Mouse (Mus musculus) kidney, postnatal 0 days (tissue): ENCODE results near the gene Cep128. TPM values are rescaled to one million over a fixed set of nuclear protein-coding genes. Genes with fewer than 3 reads are reported as not detected.

Source experiments
- ATAC-seq: fragments of 200-750 bp; cut with Nextera tagmentation; replicated peaks from 2 replicates; pipeline ENCODE4 v1.8.0; 2017; ENCODE audit warnings: low read depth, moderate number of reproducible peaks, moderate TSS enrichment, moderate library complexity; ENCODE audit not compliant: low FRiP score
- DNase-seq: peaks from one replicate; pipeline ENCODE4 v3.0.0-alpha.2; 2016; ENCODE audit warnings: low spot score
- H3K27ac ChIP-seq: fragments of 300-500 bp; sonication (generic); 2 replicates; pipeline ENCODE4 v1.5.1; 2014; ENCODE audit warnings: mild to moderate bottlenecking
- H3K27me3 ChIP-seq: fragments of 300-500 bp; sonication (generic); 2 replicates; pipeline ENCODE4 v1.6.1; 2014; ENCODE audit warnings: low read length, mixed read lengths; ENCODE audit not compliant: insufficient read depth
- H3K36me3 ChIP-seq: fragments of 300-500 bp; sonication (generic); 2 replicates; pipeline ENCODE4 v1.6.1; 2014; ENCODE audit warnings: low read length, mixed read lengths; ENCODE audit not compliant: insufficient read depth
- H3K4me1 ChIP-seq: fragments of 300-500 bp; sonication (generic); replicated peaks from 2 replicates; pipeline ENCODE4 v1.6.1; 2014; ENCODE audit warnings: antibody characterized with exemption, low read length, mixed read lengths; ENCODE audit not compliant: insufficient read depth
- H3K4me2 ChIP-seq: fragments of 300-500 bp; sonication (generic); 2 replicates; pipeline ENCODE4 v1.6.1; 2014; ENCODE audit warnings: mild to moderate bottlenecking, low read length, moderate library complexity, mixed read lengths
- H3K4me3 ChIP-seq: fragments of 300-500 bp; sonication (generic); replicated peaks from 2 replicates; pipeline ENCODE4 v1.5.1; 2014; ENCODE audit warnings: low read depth, low read length
- H3K9ac ChIP-seq: fragments of 300-500 bp; sonication (generic); 2 replicates; pipeline ENCODE4 v1.6.1; 2014; ENCODE audit warnings: low read depth, low read length
- H3K9me3 ChIP-seq: fragments of 300-500 bp; sonication (generic); replicated peaks from 2 replicates; pipeline ENCODE4 v1.6.1; 2016; ENCODE audit warnings: low read length, inconsistent platforms, mixed read lengths
- CTCF ChIP-seq: IDR thresholded peaks from 2 replicates; pipeline ENCODE4 v1.5.1; 2016; ENCODE audit warnings: antibody characterized with exemption, low read depth, mild to moderate bottlenecking, moderate library complexity
- WGBS: fragments of 180-500 bp; shearing (Covaris S2); extraction: QIAGEN DNeasy Blood & Tissue Kit; methylation state at CpG from one replicate; pipeline ENCODE4 v1.1.7; 2014; 5-methylcytosine and 5-hydroxymethylcytosine counted together
- polyA plus RNA-seq: library from polyadenylated mRNA; unstranded; fragments of >200 nt; fragmentation: Nextera tagmentation; extraction: Ambion mirVana; gene quantifications from 2 replicates; pipeline ENCODE4 v1.2.1, GENCODE M21; 2015

The Cep128 gene
- polyA plus RNA-seq, 1 experiment from 2014 or later, result 2.9 TPM

DNA sequence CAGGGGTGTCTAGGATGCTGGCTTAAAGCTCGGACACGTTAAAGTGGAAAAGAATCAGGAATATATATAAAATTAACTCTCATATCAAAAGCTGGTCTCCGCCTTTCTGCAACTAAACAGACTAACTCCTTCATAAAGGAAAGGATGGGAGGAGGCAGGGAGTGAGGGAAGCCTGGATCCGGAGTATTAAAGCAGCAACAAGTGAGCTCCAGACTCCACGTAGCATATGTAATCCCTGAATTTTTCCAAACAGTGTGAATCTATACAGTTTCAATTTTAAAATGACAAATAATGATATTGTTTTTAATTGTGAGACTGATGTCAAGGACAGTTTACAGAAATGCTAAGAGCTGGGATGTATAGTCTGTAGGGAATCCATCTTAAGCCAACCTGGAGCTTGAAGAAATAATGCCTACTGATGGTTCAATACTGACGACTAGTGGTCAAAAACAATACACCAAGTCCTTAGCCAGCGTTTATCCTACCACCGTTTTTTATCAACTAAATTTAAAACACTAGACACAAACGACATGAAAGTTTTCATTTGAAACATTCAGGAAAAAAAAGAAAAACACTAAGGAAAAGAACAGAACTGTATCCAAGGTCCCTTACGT is 70.1 kb downstream of the Cep128 start:
- Histone ChIP-seq H3K4me1 (no peaks in the 10 kb centered on the region), H3K9me3 (no peaks in the 10 kb centered on the region), H3K4me2 (no peak overlapping the region), H3K4me3 (no peak overlapping the region), H3K36me3 (no peaks in the 10 kb centered on the region), H3K9ac (no peak overlapping the region), H3K27me3 (no peaks in the 10 kb centered on the region), H3K27ac (no peak overlapping the region)
- no peak for ATAC-seq
- 56% methylated on average over 10 of the region's 10 CpGs for WGBS
- TF ChIP-seq CTCF, result peak; percentile 94
- DNase-seq, result peak; percentile 80

DNA sequence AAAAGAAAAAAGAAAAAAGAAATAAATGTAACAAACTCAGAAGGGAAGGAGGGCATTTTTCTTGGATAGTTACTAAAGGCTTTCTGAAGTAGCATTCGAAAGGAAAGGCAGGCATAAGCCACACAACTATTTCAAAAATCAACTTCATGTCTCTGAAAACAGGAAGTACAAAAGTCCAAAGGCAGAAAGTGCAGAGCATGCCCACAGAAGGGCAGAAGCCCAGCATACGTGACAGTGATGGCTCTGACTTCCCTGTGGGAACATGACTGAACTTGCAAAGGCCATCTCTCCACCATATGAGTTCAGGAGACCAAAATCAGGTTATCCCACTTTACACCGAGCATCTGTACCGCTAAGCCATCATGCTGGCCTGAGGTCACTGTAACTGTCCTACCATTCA is 71.6 kb downstream of the Cep128 start:
- H3K4me1 ChIP-seq, result no peaks in the 10 kb centered on the region
- no peak overlapping the region for H3K9ac ChIP-seq
- H3K9me3 ChIP-seq, result no peaks in the 10 kb centered on the region
- H3K27me3 ChIP-seq, result no peaks in the 10 kb centered on the region
- DNase-seq, result no peak
- no peaks in the 10 kb centered on the region for H3K36me3 ChIP-seq
- no peak for TF ChIP-seq CTCF
- no peak overlapping the region for H3K4me3 ChIP-seq
- 87% methylated on average over 4 of the region's 4 CpGs for WGBS
- no peak overlapping the region for H3K4me2 ChIP-seq
- no peak for ATAC-seq
- H3K27ac ChIP-seq, result no peak overlapping the region

GRCm38 (mm10) chr12:91307733-91308132 is 76.5 kb downstream of the Cep128 start:
- H3K4me2 ChIP-seq, result no peak overlapping the region
- H3K36me3 ChIP-seq, result no peaks in the 10 kb centered on the region
- no peak overlapping the region for H3K27ac ChIP-seq
- H3K27me3 ChIP-seq, result no peaks in the 10 kb centered on the region
- 74% methylated on average over 3 of the region's 3 CpGs for WGBS
- H3K9me3 ChIP-seq, result no peaks in the 10 kb centered on the region
- no peak overlapping the region for H3K4me3 ChIP-seq
- no peak for TF ChIP-seq CTCF
- no peak for DNase-seq
- no peak for ATAC-seq
- no peak overlapping the region for H3K9ac ChIP-seq
- H3K4me1 ChIP-seq, result no peaks in the 10 kb centered on the region

- no peak for DNase-seq
- no peaks in the 10 kb centered on the region for H3K27me3 ChIP-seq
- H3K27ac ChIP-seq, result no peak overlapping the region
- no peaks in the 10 kb centered on the region for H3K4me1 ChIP-seq
- no peak overlapping the region for H3K4me2 ChIP-seq
- no peak for TF ChIP-seq CTCF
- 52% methylated on average over 7 of the region's 7 CpGs for WGBS
- no peak overlapping the region for H3K4me3 ChIP-seq
- no peak overlapping the region for H3K9ac ChIP-seq
- no peak for ATAC-seq
- H3K36me3 ChIP-seq, result no peaks in the 10 kb centered on the region
- no peaks in the 10 kb centered on the region for H3K9me3 ChIP-seq
Observed at GRCm38 (mm10) chr12:91305769-91306168, 78.4 kb downstream of the Cep128 start.

DNA sequence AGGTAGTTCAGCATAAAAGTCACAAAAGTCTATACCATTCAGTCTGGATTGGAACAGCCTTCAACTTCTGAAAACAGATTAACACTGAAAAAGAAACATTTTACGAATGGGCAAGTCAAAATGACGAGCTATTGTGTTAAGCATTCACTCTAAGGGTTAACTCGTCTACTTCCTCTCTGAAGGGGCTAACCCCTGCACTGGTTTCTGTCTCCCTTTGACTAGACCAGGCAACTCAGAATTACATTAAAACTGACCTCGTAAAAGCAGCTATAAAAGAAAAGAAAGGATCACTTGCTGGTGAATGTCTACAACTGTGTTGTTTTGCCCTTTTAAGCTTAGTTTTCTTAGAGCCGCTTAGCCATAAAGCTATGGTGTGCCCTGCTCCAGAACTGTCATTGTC is 79.2 kb downstream of the Cep128 start:
- Histone ChIP-seq H3K27ac (no peak overlapping the region), H3K4me2 (no peak overlapping the region), H3K4me1 (no peaks in the 10 kb centered on the region), H3K27me3 (no peaks in the 10 kb centered on the region), H3K36me3 (no peaks in the 10 kb centered on the region), H3K4me3 (no peak overlapping the region), H3K9me3 (no peaks in the 10 kb centered on the region), H3K9ac (no peak overlapping the region)
- TF ChIP-seq CTCF, result no peak
- ATAC-seq (no peak), DNase-seq (peak; percentile 9)
- 47% methylated on average over 5 of the region's 5 CpGs for WGBS

DNA sequence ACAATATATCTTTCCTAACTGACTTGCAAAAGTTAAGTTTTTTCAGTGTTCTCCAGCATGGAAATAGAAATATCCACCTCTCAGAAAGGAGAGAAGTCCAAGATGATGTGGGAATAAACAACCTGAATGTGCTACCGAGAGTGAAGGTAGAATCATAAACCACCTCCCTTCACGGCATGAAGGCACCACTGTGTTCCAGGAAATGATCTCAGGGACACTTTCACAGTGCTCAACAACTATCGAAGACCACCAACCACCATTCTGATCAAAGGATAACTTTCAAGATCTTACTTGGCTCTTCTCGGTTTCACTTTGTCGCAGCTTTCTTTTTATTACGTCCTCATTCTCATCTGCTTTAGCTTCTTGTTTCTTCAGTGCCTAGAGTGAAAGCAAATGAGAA is 85.5 kb downstream of the Cep128 start:
- H3K4me3 ChIP-seq, result no peak overlapping the region
- no peak overlapping the region for H3K27ac ChIP-seq
- 95% methylated on average over 6 of the region's 6 CpGs for WGBS
- no peaks in the 10 kb centered on the region for H3K4me1 ChIP-seq
- 0 out of 2 replicates have a peak, but pooled peaks cover 6% of the 10 kb centered on the region for H3K36me3 ChIP-seq
- TF ChIP-seq CTCF, result no peak
- no peaks in the 10 kb centered on the region for H3K27me3 ChIP-seq
- no peaks in the 10 kb centered on the region for H3K9me3 ChIP-seq
- H3K4me2 ChIP-seq, result no peak overlapping the region
- DNase-seq, result no peak
- no peak for ATAC-seq
- no peak overlapping the region for H3K9ac ChIP-seq

- H3K36me3 ChIP-seq, result 0 out of 2 replicates have a peak, but pooled peaks cover 6% of the 10 kb centered on the region
- ATAC-seq, result no peak
- DNase-seq, result no peak
- no peak overlapping the region for H3K27ac ChIP-seq
- H3K4me3 ChIP-seq, result no peak overlapping the region
- TF ChIP-seq CTCF, result no peak
- H3K4me1 ChIP-seq, result no peaks in the 10 kb centered on the region
- no peaks in the 10 kb centered on the region for H3K9me3 ChIP-seq
- 92% methylated on average over 7 of the region's 7 CpGs for WGBS
- H3K27me3 ChIP-seq, result no peaks in the 10 kb centered on the region
- no peak overlapping the region for H3K4me2 ChIP-seq
- no peak overlapping the region for H3K9ac ChIP-seq
Observed at GRCm38 (mm10) chr12:91295870-91296269, 88.3 kb downstream of the Cep128 start.
